Mouse (Mus musculus) small intestine, adult 2 months (tissue): ENCODE data around the gene Ulk4.

Experiments
- CTCF ChIP-seq: fragments of 200-500 bp; IDR thresholded peaks from 2 replicates; pipeline ENCODE4 v1.5.1; 2012; ENCODE audit warnings: low read depth, mild to moderate bottlenecking, control low read depth, inconsistent platforms, low read length, moderate library complexity, mixed read lengths; ENCODE audit not compliant: insufficient replicate concordance, insufficient read length; ENCODE audit errors: extremely low read depth
- POLR2A ChIP-seq: fragments of 200-500 bp; IDR thresholded peaks from 2 replicates; pipeline ENCODE4 v1.6.1; 2012; ENCODE audit warnings: low read depth, mild to moderate bottlenecking, control low read depth, inconsistent platforms, low read length, moderate library complexity

- TF ChIP-seq CTCF: no peak
- no peak for TF ChIP-seq POLR2A
These were observed 35.2 kb downstream of the Ulk4 start for GRCm38 (mm10) chr9:121241806-121242205.
